Mouse (Mus musculus) intestine, embryonic 16.5 days (tissue): ENCODE measurements around the gene Lmna. TPM values are rescaled to one million over a fixed set of nuclear protein-coding genes. Genes with fewer than 3 reads are reported as not detected.
A peak's percentile ranks its signal among the peaks of the same experiment; 100 is the strongest.

ENCODE experiments used
- ATAC-seq: fragments of 200-750 bp; cut with Nextera tagmentation; 2 replicates; pipeline ENCODE4 v1.8.0; 2017; ENCODE audit warnings: moderate TSS enrichment, moderate library complexity
- H3K27ac ChIP-seq: fragments of 300-500 bp; sonication (generic); 2 replicates; pipeline ENCODE4 v1.5.1; 2014; ENCODE audit warnings: mild to moderate bottlenecking, low read length
- H3K27me3 ChIP-seq: fragments of 300-500 bp; sonication (generic); replicated peaks from 2 replicates; pipeline ENCODE4 v1.6.1; 2014; ENCODE audit warnings: low read length, control low read depth, mixed read lengths; ENCODE audit not compliant: control insufficient read depth, insufficient read depth
- H3K36me3 ChIP-seq: fragments of 300-500 bp; sonication (generic); 2 replicates; pipeline ENCODE4 v1.6.1; 2014; ENCODE audit warnings: low read length, control low read depth; ENCODE audit not compliant: control insufficient read depth, insufficient read depth
- H3K4me1 ChIP-seq: fragments of 300-500 bp; sonication (generic); 2 replicates; pipeline ENCODE4 v1.6.1; 2014; ENCODE audit warnings: low read length, control low read depth, mixed read lengths; ENCODE audit not compliant: control insufficient read depth, insufficient read depth
- H3K4me2 ChIP-seq: fragments of 300-500 bp; sonication (generic); 2 replicates; pipeline ENCODE4 v1.6.1; 2014; ENCODE audit warnings: low read depth, low read length, control low read depth
- H3K4me3 ChIP-seq: fragments of 300-500 bp; sonication (generic); 2 replicates; pipeline ENCODE4 v1.5.1; 2014; ENCODE audit warnings: mild to moderate bottlenecking, low read length
- H3K9ac ChIP-seq: fragments of 300-500 bp; sonication (generic); 2 replicates; pipeline ENCODE4 v1.6.1; 2014; ENCODE audit warnings: low read depth, low read length
- H3K9me3 ChIP-seq: fragments of 300-500 bp; sonication (generic); 2 replicates; pipeline ENCODE4 v1.6.1; 2016; ENCODE audit warnings: low read length, control low read depth; ENCODE audit not compliant: control insufficient read depth
- WGBS: fragments of 180-500 bp; shearing (Covaris S2); extraction: QIAGEN DNeasy Blood & Tissue Kit; methylation state at CpG from one replicate; pipeline ENCODE4 v1.1.7; 2014; 5-methylcytosine and 5-hydroxymethylcytosine counted together
- polyA plus RNA-seq: library from polyadenylated mRNA; unstranded; fragments of >200 nt; fragmentation: Nextera tagmentation; extraction: Ambion mirVana; gene quantifications from 2 replicates; pipeline ENCODE4 v1.2.1, GENCODE M21; 2015

Gene Lmna
- polyA plus RNA-seq, 1 experiment from 2014 or later = 127 TPM

- Histone ChIP-seq H3K36me3 (0 out of 2 replicates have a peak, but pooled peaks cover 3% of the 10 kb centered on the region), H3K4me2 (no peak overlapping the region), H3K27ac (no peak overlapping the region)
Observed at GRCm38 (mm10) chr3:88541622-88542401, 32.1 kb upstream of the Lmna start.

GRCm38 (mm10) chr3:88540085-88540484 is 30.3 kb upstream of the Lmna start:
- H3K36me3 ChIP-seq = 0 out of 2 replicates have a peak, but pooled peaks cover 3% of the 10 kb centered on the region
- no peak for ATAC-seq
- no peak overlapping the region for H3K9ac ChIP-seq
- H3K4me3 ChIP-seq = no peak overlapping the region
- H3K27ac ChIP-seq = no peak overlapping the region
- no peak overlapping the region for H3K4me2 ChIP-seq
- H3K27me3 ChIP-seq = no peaks in the 10 kb centered on the region
- 72% methylated on average over 5 of the region's 5 CpGs for whole genome bisulfite sequencing
- H3K9me3 ChIP-seq = no peaks in the 10 kb centered on the region
- H3K4me1 ChIP-seq = peaks cover 31% of the 10 kb centered on the region

More at GRCm38 (mm10) chr3:88541622-88542401, 32.1 kb upstream of the Lmna start:
- WGBS = 67% methylated on average over 7 of the region's 7 CpGs
- no peak for ATAC-seq
- H3K9me3 ChIP-seq = no peaks in the 10 kb centered on the region
- peaks cover 14% of the 10 kb centered on the region for H3K4me1 ChIP-seq
- H3K9ac ChIP-seq = no peak overlapping the region
- H3K4me3 ChIP-seq = no peak overlapping the region
- no peaks in the 10 kb centered on the region for H3K27me3 ChIP-seq

- Histone ChIP-seq H3K9ac (no peak overlapping the region), H3K4me3 (no peak overlapping the region), H3K27me3 (no peaks in the 10 kb centered on the region), H3K4me1 (peaks cover 38% of the 10 kb centered on the region), H3K36me3 (0 out of 2 replicates have a peak, but pooled peaks cover 3% of the 10 kb centered on the region), H3K9me3 (no peaks in the 10 kb centered on the region), H3K4me2 (no peak overlapping the region), H3K27ac (no peak overlapping the region)
- WGBS = 30% methylated on average over 3 of the region's 3 CpGs
- ATAC-seq = no peak
Observed at GRCm38 (mm10) chr3:88539397-88539796, 29.6 kb upstream of the Lmna start.

GRCm38 (mm10) chr3:88538271-88539145 is 28.8 kb upstream of the Lmna start:
- H3K9ac ChIP-seq = no peak overlapping the region

GRCm38 (mm10) chr3:88537146-88537545 is 27.4 kb upstream of the Lmna start:
- peak overlapping the region; percentile 45 for H3K4me3 ChIP-seq
- H3K9me3 ChIP-seq = no peaks in the 10 kb centered on the region
- 73% methylated on average over 6 of the region's 6 CpGs for WGBS
- H3K27ac ChIP-seq = no peak overlapping the region
- 0 out of 2 replicates have a peak, but pooled peaks cover 3% of the 10 kb centered on the region for H3K36me3 ChIP-seq
- H3K4me2 ChIP-seq = peak overlapping the region; percentile 59
- H3K27me3 ChIP-seq = no peaks in the 10 kb centered on the region
- ATAC-seq = no peak
- peaks cover 52% of the 10 kb centered on the region for H3K4me1 ChIP-seq
- H3K9ac ChIP-seq = peak overlapping the region; percentile 65

More at GRCm38 (mm10) chr3:88538271-88539145, 28.8 kb upstream of the Lmna start:
- no peak for ATAC-seq
- Histone ChIP-seq H3K4me3 (no peak overlapping the region), H3K36me3 (0 out of 2 replicates have a peak, but pooled peaks cover 3% of the 10 kb centered on the region), H3K4me1 (peaks cover 47% of the 10 kb centered on the region), H3K4me2 (no peak overlapping the region), H3K27ac (no peak overlapping the region), H3K27me3 (no peaks in the 10 kb centered on the region), H3K9me3 (no peaks in the 10 kb centered on the region)
- 56% methylated on average over 9 of the region's 9 CpGs for WGBS

GRCm38 (mm10) chr3:88536103-88536930 is 26.6 kb upstream of the Lmna start:
- peak overlapping the region; percentile 70 for H3K27ac ChIP-seq
- H3K9ac ChIP-seq = peak overlapping the region; percentile 65
- H3K4me1 ChIP-seq = peaks cover 52% of the 10 kb centered on the region
- peak overlapping the region; percentile 45 for H3K4me3 ChIP-seq
- 0 out of 2 replicates have a peak, but pooled peaks cover 3% of the 10 kb centered on the region for H3K36me3 ChIP-seq
- WGBS = 6% methylated on average over 64 of the region's 64 CpGs
- H3K4me2 ChIP-seq = peak overlapping the region; percentile 59
- no peaks in the 10 kb centered on the region for H3K9me3 ChIP-seq
- peak; percentile 66 for ATAC-seq
- no peaks in the 10 kb centered on the region for H3K27me3 ChIP-seq

- ATAC-seq = no peak
- H3K27ac ChIP-seq = no peak overlapping the region
- H3K27me3 ChIP-seq = no peaks in the 10 kb centered on the region
- peaks cover 53% of the 10 kb centered on the region for H3K4me1 ChIP-seq
- WGBS = 61% methylated on average over 4 of the region's 4 CpGs
- H3K36me3 ChIP-seq = 0 out of 2 replicates have a peak, but pooled peaks cover 3% of the 10 kb centered on the region
- H3K4me3 ChIP-seq = no peak overlapping the region
- peak overlapping the region; percentile 65; the same call in 1 of the 2 replicates for H3K9ac ChIP-seq
- no peaks in the 10 kb centered on the region for H3K9me3 ChIP-seq
- H3K4me2 ChIP-seq = peak overlapping the region; percentile 59
Observed at GRCm38 (mm10) chr3:88535527-88535926, 25.8 kb upstream of the Lmna start.

- no peaks in the 10 kb centered on the region for H3K9me3 ChIP-seq
- H3K9ac ChIP-seq = 0 out of 2 replicates have a peak overlapping the region, but pooled peaks have one; percentile 21
- peaks cover 59% of the 10 kb centered on the region for H3K4me1 ChIP-seq
- H3K27ac ChIP-seq = no peak overlapping the region
- no peaks in the 10 kb centered on the region for H3K27me3 ChIP-seq
- H3K4me3 ChIP-seq = 0 out of 2 replicates have a peak overlapping the region, but pooled peaks have one; percentile 85
- ATAC-seq = no peak
- H3K36me3 ChIP-seq = 0 out of 2 replicates have a peak, but pooled peaks cover 3% of the 10 kb centered on the region
- 40% methylated on average over 3 of the region's 3 CpGs for WGBS
- peak overlapping the region; percentile 88 for H3K4me2 ChIP-seq
Observed at GRCm38 (mm10) chr3:88535005-88535404, 25.2 kb upstream of the Lmna start.
